Mouse (Mus musculus): ENCODE data around the gene Pex3. TPM values are rescaled to one million over a fixed set of nuclear protein-coding genes. Genes with fewer than 3 reads are reported as not detected.

The Pex3 gene
- polyA plus RNA-seq, 1 experiment from 2014 or later: 20.4 TPM

DNA sequence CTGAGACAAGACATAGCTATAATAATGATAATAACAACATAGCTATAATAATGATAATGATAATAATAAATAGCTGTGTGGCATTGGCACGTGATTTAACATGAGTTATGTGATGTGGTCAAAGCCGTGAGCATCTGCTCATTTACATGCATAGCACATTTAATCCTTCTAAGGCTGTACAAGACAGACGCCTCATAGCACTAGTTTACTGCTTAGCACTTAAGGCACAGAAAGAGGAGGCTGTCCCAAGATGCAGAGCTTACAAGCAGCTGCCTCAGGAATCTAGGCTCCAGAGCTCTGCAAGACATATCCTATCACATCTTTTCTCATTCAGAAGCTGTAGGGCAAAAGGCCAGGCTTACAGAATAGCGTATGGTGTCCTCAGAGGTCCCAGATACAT lies 67.0 kb downstream of the Pex3 start:
- Histone ChIP-seq H3K27ac (ENCODE audit: poor library complexity, severe bottlenecking) (no peak overlapping the region), H3K4me2 (no peak overlapping the region), H3K4me1 (replicated peaks) (peaks cover 10% of the 10 kb centered on the region; the same call in 1 of the 2 replicates), H3K27me3 (replicated peaks) (no peaks in the 10 kb centered on the region), H3K9ac (no peak overlapping the region), H3K9me3 (replicated peaks) (no peaks in the 10 kb centered on the region), H3K36me3 (no peaks in the 10 kb centered on the region), H3K4me3 (no peak overlapping the region)
- 76% methylated on average over 4 of the region's 4 CpGs for WGBS
- ATAC-seq (ENCODE audit: insufficient number of reproducible peaks, low FRiP score): no peak

DNA sequence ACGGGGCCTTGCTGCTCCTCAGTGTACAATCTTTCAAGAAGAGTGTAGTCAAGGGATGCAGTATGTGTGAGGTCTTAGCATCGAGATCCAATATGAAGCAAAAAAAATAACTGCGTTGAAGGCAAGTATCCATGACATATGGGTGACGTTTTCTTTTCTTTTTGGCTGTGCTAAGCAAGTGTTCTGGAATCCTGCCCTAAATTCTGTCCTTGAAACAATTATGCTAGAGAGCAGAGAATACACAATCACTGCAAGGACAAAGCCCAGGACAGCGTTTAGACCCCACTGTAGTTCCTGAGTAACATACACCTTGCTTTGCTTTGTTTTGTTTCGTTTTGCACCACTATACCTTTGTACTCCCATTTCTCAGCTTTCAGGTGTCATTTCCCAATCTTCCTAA lies 73.6 kb downstream of the Pex3 start:
- Histone ChIP-seq H3K27ac (ENCODE audit: poor library complexity, severe bottlenecking) (no peak overlapping the region), H3K9ac (no peak overlapping the region), H3K4me2 (no peak overlapping the region), H3K9me3 (replicated peaks) (no peaks in the 10 kb centered on the region; the same call in 1 of the 2 replicates), H3K36me3 (no peaks in the 10 kb centered on the region), H3K4me1 (replicated peaks) (peaks cover 9% of the 10 kb centered on the region), H3K4me3 (no peak overlapping the region), H3K27me3 (replicated peaks) (peaks cover 13% of the 10 kb centered on the region; the same call in 1 of the 2 replicates)
- WGBS: 76% methylated on average over 6 of the region's 6 CpGs
- no peak for ATAC-seq (ENCODE audit: insufficient number of reproducible peaks, low FRiP score)

GRCm38 (mm10) chr10:13475121-13475520 lies 77.8 kb downstream of the Pex3 start:
- no peaks in the 10 kb centered on the region for H3K36me3 ChIP-seq
- no peak overlapping the region for H3K9ac ChIP-seq
- peaks cover 14% of the 10 kb centered on the region for H3K4me1 ChIP-seq (replicated peaks)
- 0 out of 2 replicates have a peak, but pooled peaks have one; percentile 6 for ATAC-seq (ENCODE audit: insufficient number of reproducible peaks, low FRiP score)
- peak overlapping the region; percentile 97 for H3K4me2 ChIP-seq
- no peak overlapping the region for H3K27ac ChIP-seq (ENCODE audit: poor library complexity, severe bottlenecking)
- WGBS: 30% methylated on average over 7 of the region's 7 CpGs
- H3K27me3 ChIP-seq (replicated peaks): peaks cover 29% of the 10 kb centered on the region
- H3K4me3 ChIP-seq: no peak overlapping the region
- no peaks in the 10 kb centered on the region; the same call in 1 of the 2 replicates for H3K9me3 ChIP-seq (replicated peaks)

GRCm38 (mm10) chr10:13474568-13474955 lies 78.4 kb downstream of the Pex3 start:
- 4% methylated on average over 10 of the region's 10 CpGs for WGBS
- no peak overlapping the region for H3K27ac ChIP-seq (ENCODE audit: poor library complexity, severe bottlenecking)
- peak overlapping the region; percentile 97 for H3K4me2 ChIP-seq
- peaks cover 14% of the 10 kb centered on the region for H3K4me1 ChIP-seq (replicated peaks)
- H3K27me3 ChIP-seq (replicated peaks): peaks cover 29% of the 10 kb centered on the region
- H3K9me3 ChIP-seq (replicated peaks): no peaks in the 10 kb centered on the region
- peak overlapping the region; percentile 83 for H3K9ac ChIP-seq
- no peaks in the 10 kb centered on the region for H3K36me3 ChIP-seq
- peak; percentile 25; the same call in 1 of the 2 replicates for ATAC-seq (ENCODE audit: insufficient number of reproducible peaks, low FRiP score)
- H3K4me3 ChIP-seq: peak overlapping the region; percentile 66

Other genes with a start within 250 kb of the Pex3 start
- gene Phactr2, start 78.7 kb downstream of the Pex3 start, polyA plus RNA-seq (2016; fragmentation: Nextera tagmentation; extraction: Ambion mirVana): 58.1 and 65.7 TPM in 2 replicates
- 63.2 and 67.6 TPM in 2 replicates for gene Fuca2, start 53.6 kb downstream of the Pex3 start, polyA plus RNA-seq (2016; fragmentation: Nextera tagmentation; extraction: Ambion mirVana)
- gene Adat2, start 248 bp downstream of the Pex3 start, polyA plus RNA-seq (2016; fragmentation: Nextera tagmentation; extraction: Ambion mirVana): 2.2 and 3.2 TPM in 2 replicates